Mouse (Mus musculus) intestine, embryonic 15.5 days (tissue): ENCODE measurements around the gene Gdf15. TPM values are rescaled to one million over a fixed set of nuclear protein-coding genes. Genes with fewer than 3 reads are reported as not detected.

Source experiments
- ATAC-seq: fragments of 200-750 bp; cut with Nextera tagmentation; 2 replicates; pipeline ENCODE4 v1.8.0; 2017; ENCODE audit warnings: moderate TSS enrichment, moderate library complexity
- H3K27ac ChIP-seq: fragments of 300-500 bp; sonication (generic); 2 replicates; pipeline ENCODE4 v1.5.1; 2015; ENCODE audit warnings: mild to moderate bottlenecking, inconsistent platforms
- H3K27me3 ChIP-seq: fragments of 300-500 bp; sonication (generic); replicated peaks from 2 replicates; pipeline ENCODE4 v1.6.1; 2015; ENCODE audit warnings: inconsistent platforms
- H3K36me3 ChIP-seq: fragments of 300-500 bp; sonication (generic); 2 replicates; pipeline ENCODE4 v1.6.1; 2015; ENCODE audit warnings: inconsistent platforms
- H3K4me1 ChIP-seq: fragments of 300-500 bp; sonication (generic); replicated peaks from 2 replicates; pipeline ENCODE4 v1.6.1; 2015; ENCODE audit warnings: inconsistent platforms
- H3K4me2 ChIP-seq: fragments of 300-500 bp; sonication (generic); replicated peaks from 2 replicates; pipeline ENCODE4 v1.6.1; 2015; ENCODE audit warnings: mild to moderate bottlenecking, inconsistent platforms
- H3K4me3 ChIP-seq: fragments of 300-500 bp; sonication (generic); replicated peaks from 2 replicates; pipeline ENCODE4 v1.5.1; 2015; ENCODE audit warnings: inconsistent platforms
- H3K9ac ChIP-seq: fragments of 300-500 bp; sonication (generic); 2 replicates; pipeline ENCODE4 v1.6.1; 2015; ENCODE audit warnings: inconsistent platforms
- H3K9me3 ChIP-seq: fragments of 300-500 bp; sonication (generic); 2 replicates; pipeline ENCODE4 v1.6.1; 2016; ENCODE audit warnings: inconsistent platforms
- WGBS: fragments of 180-500 bp; shearing (Covaris S2); methylation state at CpG from one replicate; pipeline ENCODE4 v1.1.7; 2015; 5-methylcytosine and 5-hydroxymethylcytosine counted together
- polyA plus RNA-seq: library from polyadenylated mRNA; unstranded; fragments of >200 nt; fragmentation: Nextera tagmentation; extraction: Ambion mirVana; gene quantifications from 2 replicates; pipeline ENCODE4 v1.2.1, GENCODE M21; 2015

The Gdf15 gene
- polyA plus RNA-seq, 1 experiment from 2014 or later: 2.3 TPM

GRCm38 (mm10) chr8:70671615-70672324, 39.5 kb upstream of the Gdf15 start:
- H3K4me1 ChIP-seq: peaks cover 19% of the 10 kb centered on the region
- no peak for ATAC-seq
- H3K4me2 ChIP-seq: no peak overlapping the region
- no peak overlapping the region for H3K9ac ChIP-seq
- no peak overlapping the region for H3K4me3 ChIP-seq
- 63% methylated on average over 10 of the region's 10 CpGs for WGBS
- H3K27ac ChIP-seq: no peak overlapping the region
- H3K9me3 ChIP-seq: no peaks in the 10 kb centered on the region
- H3K27me3 ChIP-seq: no peaks in the 10 kb centered on the region
- peaks cover 5% of the 10 kb centered on the region; the same call in 1 of the 2 replicates for H3K36me3 ChIP-seq

GRCm38 (mm10) chr8:70667071-70667470, 34.8 kb upstream of the Gdf15 start:
- H3K4me1 ChIP-seq: 0 out of 2 replicates have a peak, but pooled peaks cover 4% of the 10 kb centered on the region
- H3K9me3 ChIP-seq: no peaks in the 10 kb centered on the region
- H3K36me3 ChIP-seq: no peaks in the 10 kb centered on the region
- 69% methylated on average over 5 of the region's 5 CpGs for WGBS
- peak; percentile 59; the same call in 1 of the 2 replicates for ATAC-seq
- no peak overlapping the region for H3K27ac ChIP-seq
- no peak overlapping the region for H3K9ac ChIP-seq
- no peaks in the 10 kb centered on the region for H3K27me3 ChIP-seq
- no peak overlapping the region for H3K4me2 ChIP-seq
- no peak overlapping the region for H3K4me3 ChIP-seq

GRCm38 (mm10) chr8:70665599-70665998, 33.3 kb upstream of the Gdf15 start:
- peaks cover 4% of the 10 kb centered on the region; the same call in 1 of the 2 replicates for H3K4me1 ChIP-seq
- H3K4me2 ChIP-seq: no peak overlapping the region
- no peaks in the 10 kb centered on the region for H3K9me3 ChIP-seq
- no peak overlapping the region for H3K4me3 ChIP-seq
- H3K27me3 ChIP-seq: no peaks in the 10 kb centered on the region
- ATAC-seq: peak; percentile 82
- no peak overlapping the region for H3K27ac ChIP-seq
- H3K36me3 ChIP-seq: no peaks in the 10 kb centered on the region
- WGBS: 55% methylated on average over 2 of the region's 2 CpGs
- H3K9ac ChIP-seq: no peak overlapping the region

GRCm38 (mm10) chr8:70664631-70665030, 32.4 kb upstream of the Gdf15 start:
- no peak overlapping the region for H3K4me3 ChIP-seq
- no peak overlapping the region for H3K27ac ChIP-seq
- WGBS: 81% methylated on average over 3 of the region's 3 CpGs
- no peaks in the 10 kb centered on the region for H3K27me3 ChIP-seq
- no peak overlapping the region for H3K4me2 ChIP-seq
- peaks cover 11% of the 10 kb centered on the region for H3K4me1 ChIP-seq
- no peaks in the 10 kb centered on the region for H3K36me3 ChIP-seq
- no peak for ATAC-seq
- H3K9me3 ChIP-seq: no peaks in the 10 kb centered on the region
- H3K9ac ChIP-seq: no peak overlapping the region

GRCm38 (mm10) chr8:70663691-70664090, 31.4 kb upstream of the Gdf15 start:
- Histone ChIP-seq H3K36me3 (no peaks in the 10 kb centered on the region), H3K9me3 (no peaks in the 10 kb centered on the region), H3K4me1 (peaks cover 11% of the 10 kb centered on the region), H3K9ac (no peak overlapping the region; the same call in 1 of the 2 replicates), H3K4me3 (no peak overlapping the region), H3K27ac (no peak overlapping the region), H3K27me3 (no peaks in the 10 kb centered on the region), H3K4me2 (no peak overlapping the region)
- 42% methylated on average over 4 of the region's 4 CpGs for WGBS
- ATAC-seq: no peak

- Histone ChIP-seq H3K36me3 (peaks cover 3% of the 10 kb centered on the region; the same call in 1 of the 2 replicates), H3K27me3 (no peaks in the 10 kb centered on the region), H3K4me3 (peak within 1 kb of the TSS; percentile 68), H3K4me1 (peaks cover 21% of the 10 kb centered on the region), H3K4me2 (peak within 1 kb of the TSS; percentile 94), H3K9me3 (no peaks in the 10 kb centered on the region), H3K9ac (peak within 1 kb of the TSS; percentile 73), H3K27ac (peak within 1 kb of the TSS; percentile 86)
- 1% methylated on average over 14 of the region's 14 CpGs for WGBS
- ATAC-seq: peak; percentile 74
Measured at GRCm38 (mm10) chr8:70660273-70660725, 28.0 kb upstream of the Gdf15 start, which contains the start of gene Pgpep1. Gene Pgpep1 (minus strand): TSS chr8:70660388.

- WGBS: under 1% methylated on average over 44 of the region's 44 CpGs
- ATAC-seq: peak; percentile 96
- Histone ChIP-seq H3K36me3 (peaks cover 3% of the 10 kb centered on the region; the same call in 1 of the 2 replicates), H3K27me3 (no peaks in the 10 kb centered on the region), H3K9ac (peak overlapping the region; percentile 73), H3K4me3 (peak overlapping the region; percentile 68), H3K9me3 (no peaks in the 10 kb centered on the region), H3K4me1 (peaks cover 21% of the 10 kb centered on the region), H3K4me2 (peak overlapping the region; percentile 94), H3K27ac (peak overlapping the region; percentile 86)
Measured at GRCm38 (mm10) chr8:70659604-70660272, 27.5 kb upstream of the Gdf15 start.

GRCm38 (mm10) chr8:70658897-70659603, 26.8 kb upstream of the Gdf15 start:
- no peaks in the 10 kb centered on the region for H3K9me3 ChIP-seq
- peaks cover 3% of the 10 kb centered on the region; the same call in 1 of the 2 replicates for H3K36me3 ChIP-seq
- no peaks in the 10 kb centered on the region for H3K27me3 ChIP-seq
- peaks cover 23% of the 10 kb centered on the region for H3K4me1 ChIP-seq
- peak overlapping the region; percentile 86 for H3K27ac ChIP-seq
- WGBS: under 1% methylated on average over 31 of the region's 31 CpGs
- H3K9ac ChIP-seq: peak overlapping the region; percentile 73
- H3K4me2 ChIP-seq: peak overlapping the region; percentile 94
- peak overlapping the region; percentile 68 for H3K4me3 ChIP-seq
- peak; percentile 69 for ATAC-seq

GRCm38 (mm10) chr8:70657739-70658138, 25.5 kb upstream of the Gdf15 start:
- Histone ChIP-seq H3K9ac (no peak overlapping the region), H3K4me2 (peak overlapping the region; percentile 94), H3K36me3 (peaks cover 3% of the 10 kb centered on the region; the same call in 1 of the 2 replicates), H3K9me3 (no peaks in the 10 kb centered on the region), H3K27ac (no peak overlapping the region), H3K27me3 (no peaks in the 10 kb centered on the region), H3K4me1 (peaks cover 22% of the 10 kb centered on the region), H3K4me3 (no peak overlapping the region)
- WGBS: 81% methylated on average over 2 of the region's 2 CpGs
- ATAC-seq: no peak

GRCm38 (mm10) chr8:70657214-70657613, 25.0 kb upstream of the Gdf15 start:
- ATAC-seq: no peak
- Histone ChIP-seq H3K4me2 (no peak overlapping the region), H3K4me1 (peaks cover 22% of the 10 kb centered on the region), H3K9ac (no peak overlapping the region), H3K36me3 (peaks cover 5% of the 10 kb centered on the region; the same call in 1 of the 2 replicates), H3K27ac (no peak overlapping the region), H3K9me3 (no peaks in the 10 kb centered on the region), H3K27me3 (no peaks in the 10 kb centered on the region), H3K4me3 (no peak overlapping the region)
- 88% methylated on average over 3 of the region's 3 CpGs for WGBS

- Histone ChIP-seq H3K9ac (no peak overlapping the region), H3K27ac (no peak overlapping the region), H3K4me3 (no peak overlapping the region), H3K36me3 (peaks cover 5% of the 10 kb centered on the region; the same call in 1 of the 2 replicates), H3K27me3 (no peaks in the 10 kb centered on the region), H3K9me3 (no peaks in the 10 kb centered on the region), H3K4me2 (no peak overlapping the region), H3K4me1 (peaks cover 22% of the 10 kb centered on the region)
- WGBS: 78% methylated on average over 13 of the region's 13 CpGs
- no peak for ATAC-seq
Measured at GRCm38 (mm10) chr8:70656193-70656790, 24.0 kb upstream of the Gdf15 start.
